Comparison of ENCODE assay signal across 20 mouse cellular contexts in genomic region chr1:115422949-115423348, GRCm38 (mm10).
"Had no signal": no experiment of that assay in that cellular context is flagged by ENCODE, and none has a peak within 500 bp of the region (broad histone marks: within the 10 kb centered on the region; RNA-seq: fewer than 3 reads in every experiment).

No protein-coding gene starts in this region.

- H3K4me3 ChIP-seq: liver, embryonic 13.5 days; liver, embryonic 15.5 days; lung, embryonic 15.5 days; megakaryocyte, embryonic 14.5 days; midbrain, embryonic 13.5 days had no signal

- H3K27ac ChIP-seq: liver, embryonic 13.5 days; liver, embryonic 15.5 days; lung, embryonic 15.5 days; macrophage; midbrain, embryonic 13.5 days had no signal

- ATAC-seq: liver, postnatal 0 days; lung, postnatal 0 days had no signal

- H3K9ac ChIP-seq: liver, embryonic 13.5 days; liver, embryonic 15.5 days; liver, postnatal 0 days; lung, embryonic 15.5 days; midbrain, embryonic 13.5 days had no signal

- H3K4me1 ChIP-seq: liver, embryonic 13.5 days; liver, embryonic 15.5 days; lung, embryonic 15.5 days; megakaryocyte, embryonic 14.5 days; midbrain, embryonic 13.5 days had no signal

- DNase-seq: liver, embryonic 13.5 days; liver, postnatal 0 days; lung, adult 2 months; lung, postnatal 14 days; lung, postnatal 36 days; retina, postnatal 1 day; right cerebral cortex, adult 18-20 months; right cerebral cortex, postnatal 25 days; right cerebral cortex, postnatal 4 days; spleen, adult 18-20 months; thymus, adult 18-20 months; thymus, postnatal 14 days; thymus, postnatal 36 days had no signal

- H3K9me3 ChIP-seq: liver, embryonic 13.5 days; liver, embryonic 15.5 days; lung, embryonic 15.5 days; megakaryocyte, embryonic 14.5 days; midbrain, embryonic 13.5 days had no signal

- H3K27me3 ChIP-seq: liver, embryonic 13.5 days; liver, embryonic 15.5 days; lung, embryonic 15.5 days; megakaryocyte, embryonic 14.5 days; midbrain, embryonic 13.5 days had no signal

- H3K4me2 ChIP-seq: liver, embryonic 11.5 days; liver, embryonic 13.5 days; liver, embryonic 15.5 days; lung, embryonic 15.5 days; midbrain, embryonic 13.5 days had no signal

- H3K36me3 ChIP-seq: liver, embryonic 13.5 days; liver, embryonic 15.5 days; lung, embryonic 15.5 days; midbrain, embryonic 13.5 days had no signal
